Mouse (Mus musculus) erythroblast, embryonic 14.5 days (primary cell): Measurements from ENCODE around the gene Hus1b.

Source experiments
- GATA1 ChIP-seq: IDR thresholded peaks from 2 replicates; pipeline ENCODE4 v1.6.1; 2012; ENCODE audit warnings: low read length, inconsistent platforms, mixed read lengths
- TAL1 ChIP-seq: IDR thresholded peaks from 3 replicates; pipeline ENCODE4 v1.6.1; 2012; ENCODE audit warnings: low read length, inconsistent platforms, mixed read lengths

- TF ChIP-seq GATA1 (no peak), TAL1 (no peak)
Observed at GRCm38 (mm10) chr13:30985598-30986466, 38.3 kb upstream of the Hus1b start.
